Mouse (Mus musculus): ENCODE results near the gene Fat1. TPM values are rescaled to one million over a fixed set of nuclear protein-coding genes. Genes with fewer than 3 reads are reported as not detected.
A peak's percentile ranks its signal among the peaks of the same experiment; 100 is the strongest.

Gene Fat1
- polyA plus RNA-seq, 1 experiment from 2014 or later: 13.4 TPM

DNA sequence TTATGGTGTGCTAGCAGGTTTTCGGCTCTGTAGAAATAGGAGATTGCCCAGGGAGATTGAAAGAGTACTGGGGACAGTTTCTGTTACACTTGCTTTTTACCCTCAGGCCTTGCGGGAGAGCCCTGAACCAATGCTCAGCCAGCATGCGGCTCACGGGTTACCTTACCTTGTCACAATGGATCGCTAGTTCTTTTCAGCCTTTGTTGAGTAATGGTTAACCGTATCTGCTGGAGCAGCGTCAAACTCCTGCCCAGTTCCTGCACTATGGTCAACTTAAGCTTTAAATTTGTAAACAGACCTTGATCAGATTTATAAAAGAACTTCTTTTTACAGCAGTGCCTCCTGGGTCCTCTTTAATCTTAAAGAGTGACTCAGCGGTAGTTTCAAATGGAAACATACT, 80.6 kb downstream of the Fat1 start:
- H3K9ac ChIP-seq: no peak overlapping the region
- WGBS: 86% methylated on average over 8 of the region's 8 CpGs
- no peaks in the 10 kb centered on the region for H3K27me3 ChIP-seq (replicated peaks)
- H3K36me3 ChIP-seq: peaks cover 16% of the 10 kb centered on the region
- H3K4me2 ChIP-seq (replicated peaks): no peak overlapping the region
- no peak overlapping the region for H3K4me3 ChIP-seq (replicated peaks)
- no peaks in the 10 kb centered on the region for H3K9me3 ChIP-seq
- ATAC-seq: no peak
- no peaks in the 10 kb centered on the region for H3K4me1 ChIP-seq (replicated peaks)
- no peak overlapping the region for H3K27ac ChIP-seq

DNA sequence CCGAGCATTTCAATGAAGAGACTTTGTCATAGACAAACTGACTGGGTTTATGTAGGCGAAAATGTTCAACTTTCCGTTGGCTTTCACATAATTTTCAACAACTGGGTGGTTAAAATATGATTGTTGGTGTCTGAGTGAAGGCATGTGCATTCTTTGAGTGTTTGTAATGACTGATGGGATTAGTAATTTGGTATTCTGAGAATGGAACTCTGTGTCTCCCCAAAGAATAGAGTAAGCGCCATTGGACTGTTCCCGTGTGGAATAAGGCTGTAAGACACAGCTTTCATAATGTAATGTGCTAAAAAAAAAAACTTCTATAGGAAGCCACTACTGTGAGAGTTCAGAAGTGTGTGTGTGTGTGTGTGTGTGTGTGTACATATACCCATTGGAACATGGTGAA, 84.0 kb downstream of the Fat1 start:
- Histone ChIP-seq H3K36me3 (peaks cover 20% of the 10 kb centered on the region), H3K27ac (no peak overlapping the region)
- ATAC-seq: no peak

DNA sequence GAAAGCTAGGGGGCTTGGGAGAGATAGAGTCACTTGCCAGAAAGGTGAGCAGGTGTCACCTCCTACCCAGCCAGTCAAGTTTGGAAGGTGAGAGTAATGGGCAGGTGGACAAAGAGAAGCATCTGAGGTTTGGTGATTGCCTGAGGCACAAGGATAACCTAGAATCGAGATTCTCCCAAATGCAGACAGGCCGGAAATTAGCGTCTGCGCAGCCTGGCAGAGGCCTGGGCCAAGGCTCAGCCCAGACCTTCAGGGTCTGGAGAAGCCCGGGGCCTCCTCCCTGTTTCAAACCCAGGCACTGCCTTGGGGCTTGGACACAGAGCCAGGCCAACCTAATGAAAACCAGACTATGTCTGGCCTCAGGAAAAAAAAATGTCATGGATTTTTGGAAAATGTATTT, 85.9 kb downstream of the Fat1 start:
- 91% methylated on average over 5 of the region's 5 CpGs for WGBS
- H3K9me3 ChIP-seq: no peaks in the 10 kb centered on the region
- no peak overlapping the region for H3K9ac ChIP-seq
- ATAC-seq: no peak
- H3K36me3 ChIP-seq: peaks cover 39% of the 10 kb centered on the region
- no peak overlapping the region for H3K27ac ChIP-seq
- H3K4me3 ChIP-seq (replicated peaks): no peak overlapping the region
- H3K4me1 ChIP-seq (replicated peaks): no peaks in the 10 kb centered on the region
- no peaks in the 10 kb centered on the region for H3K27me3 ChIP-seq (replicated peaks)
- no peak overlapping the region for H3K4me2 ChIP-seq (replicated peaks)

More for the DNA sequence above, 84.0 kb downstream of the Fat1 start:
- Histone ChIP-seq H3K9me3 (no peaks in the 10 kb centered on the region), H3K9ac (no peak overlapping the region), H3K4me3 (replicated peaks) (no peak overlapping the region), H3K4me1 (replicated peaks) (no peaks in the 10 kb centered on the region), H3K27me3 (replicated peaks) (no peaks in the 10 kb centered on the region), H3K4me2 (replicated peaks) (no peak overlapping the region)
- WGBS: 73% methylated on average over 5 of the region's 5 CpGs

DNA sequence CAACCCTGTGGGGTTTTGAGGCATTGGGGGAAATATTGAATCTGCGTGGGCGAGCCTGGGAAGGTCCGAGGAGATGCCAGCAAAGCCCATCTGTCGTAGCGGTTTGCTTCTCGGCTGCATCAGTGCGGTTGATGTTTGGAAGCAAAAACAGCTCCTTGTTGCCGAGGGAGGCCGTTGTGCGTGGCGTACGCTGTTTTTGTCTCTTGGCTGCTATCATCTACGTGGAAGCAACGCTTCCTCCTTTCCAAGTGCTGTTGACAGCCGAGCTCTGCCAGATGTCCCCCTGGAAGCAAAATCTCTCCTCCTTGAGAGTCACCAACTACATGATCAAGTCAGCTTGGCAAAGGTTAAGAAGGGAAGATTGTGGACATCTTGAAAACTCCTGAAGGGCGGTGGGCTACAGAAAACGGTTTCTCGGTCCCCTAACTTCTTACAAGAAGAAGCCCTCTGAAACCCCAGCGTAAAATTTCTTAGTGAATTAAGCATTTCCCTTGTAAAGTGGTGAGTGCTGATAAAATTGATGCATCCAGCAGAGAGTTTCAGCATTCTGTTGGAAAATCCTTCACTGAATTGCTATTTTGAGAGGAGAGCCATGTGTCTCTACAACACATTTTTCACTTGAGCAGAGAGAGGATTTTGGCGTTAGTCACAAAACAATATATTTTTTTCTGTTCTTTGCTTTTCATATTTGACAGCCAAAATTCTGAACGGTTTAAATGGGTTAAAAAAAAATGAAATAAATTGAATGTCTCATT, 86.8 kb downstream of the Fat1 start:
- ATAC-seq: no peak
- peaks cover 45% of the 10 kb centered on the region for H3K36me3 ChIP-seq
- H3K9ac ChIP-seq: no peak overlapping the region
- no peaks in the 10 kb centered on the region for H3K27me3 ChIP-seq (replicated peaks)
- H3K4me1 ChIP-seq (replicated peaks): no peaks in the 10 kb centered on the region
- H3K9me3 ChIP-seq: no peaks in the 10 kb centered on the region
- H3K27ac ChIP-seq: no peak overlapping the region
- 85% methylated on average over 21 of the region's 21 CpGs for WGBS
- no peak overlapping the region for H3K4me3 ChIP-seq (replicated peaks)
- no peak overlapping the region for H3K4me2 ChIP-seq (replicated peaks)

DNA sequence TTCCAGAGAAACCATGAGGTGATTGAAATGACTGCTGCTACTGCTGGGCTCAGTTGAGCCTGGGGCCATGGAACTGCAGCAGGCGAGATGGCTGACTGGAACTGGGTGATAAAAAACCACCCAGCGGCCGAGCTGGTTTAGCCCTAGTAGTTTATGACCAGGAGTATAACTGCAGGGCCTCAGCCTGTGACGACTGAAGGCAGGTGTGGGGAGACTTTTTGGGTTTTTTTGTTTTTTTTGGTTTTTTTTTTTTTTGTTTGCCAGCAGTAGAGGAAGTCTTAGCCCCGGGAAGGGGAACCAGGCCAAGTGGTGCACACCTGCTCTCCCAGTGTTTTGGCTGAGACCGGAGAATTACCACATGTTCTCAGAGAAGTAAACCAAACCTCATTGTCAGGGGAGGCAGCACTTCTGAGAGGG, 92.8 kb downstream of the Fat1 start:
- WGBS: 72% methylated on average over 6 of the region's 6 CpGs
- Histone ChIP-seq H3K4me3 (replicated peaks) (no peak overlapping the region), H3K9me3 (no peaks in the 10 kb centered on the region), H3K9ac (no peak overlapping the region), H3K4me2 (replicated peaks) (no peak overlapping the region), H3K27me3 (replicated peaks) (no peaks in the 10 kb centered on the region), H3K27ac (no peak overlapping the region), H3K4me1 (replicated peaks) (no peaks in the 10 kb centered on the region), H3K36me3 (peaks cover 59% of the 10 kb centered on the region)
- no peak for ATAC-seq

DNA sequence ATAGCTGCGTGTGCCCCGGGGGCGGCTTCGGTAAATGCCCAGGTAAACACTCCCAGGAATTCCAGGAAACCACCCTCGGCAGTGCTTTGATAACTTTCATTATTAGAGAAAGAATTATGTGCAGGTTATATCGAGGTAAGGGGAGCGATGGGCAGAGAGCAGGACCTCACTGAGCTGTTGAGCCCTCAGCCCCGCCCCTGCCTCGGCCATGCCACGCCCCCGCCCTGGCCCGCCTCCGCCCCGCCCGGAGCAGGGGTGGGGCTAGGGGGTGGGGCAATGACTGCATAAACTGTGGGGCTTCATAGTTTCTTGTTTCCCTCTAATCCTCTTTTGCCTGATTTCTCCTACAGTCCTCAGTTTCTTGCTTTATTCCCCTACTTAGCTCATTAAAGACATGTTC, 103.1 kb downstream of the Fat1 start:
- H3K27ac ChIP-seq: no peak overlapping the region
- 80% methylated on average over 15 of the region's 15 CpGs for WGBS
- ATAC-seq: peak; percentile 59; the same call in 1 of the 2 replicates

DNA sequence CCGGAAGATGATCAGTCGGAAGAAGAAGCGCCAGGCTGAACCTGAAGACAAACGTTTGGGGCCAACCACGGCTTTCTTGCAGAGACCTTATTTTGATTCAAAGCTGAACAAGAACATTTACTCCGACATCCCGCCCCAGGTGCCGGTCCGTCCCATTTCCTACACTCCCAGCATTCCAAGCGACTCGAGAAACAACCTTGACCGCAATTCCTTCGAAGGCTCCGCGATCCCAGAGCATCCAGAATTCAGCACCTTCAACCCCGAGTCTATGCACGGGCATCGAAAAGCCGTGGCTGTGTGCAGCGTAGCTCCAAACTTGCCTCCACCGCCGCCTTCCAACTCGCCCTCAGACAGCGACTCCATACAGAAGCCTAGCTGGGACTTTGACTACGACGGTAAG, 108.9 kb downstream of the Fat1 start:
- no peak for ATAC-seq
- 96% methylated on average over 26 of the region's 26 CpGs for WGBS
- no peak overlapping the region for H3K4me2 ChIP-seq (replicated peaks)

More for the DNA sequence above, 103.1 kb downstream of the Fat1 start:
- H3K36me3 ChIP-seq: peaks cover 67% of the 10 kb centered on the region
- H3K9me3 ChIP-seq: no peaks in the 10 kb centered on the region
- no peak overlapping the region for H3K9ac ChIP-seq
- H3K4me3 ChIP-seq (replicated peaks): no peak overlapping the region
- H3K4me1 ChIP-seq (replicated peaks): no peaks in the 10 kb centered on the region
- no peaks in the 10 kb centered on the region for H3K27me3 ChIP-seq (replicated peaks)
- no peak overlapping the region for H3K4me2 ChIP-seq (replicated peaks)

DNA sequence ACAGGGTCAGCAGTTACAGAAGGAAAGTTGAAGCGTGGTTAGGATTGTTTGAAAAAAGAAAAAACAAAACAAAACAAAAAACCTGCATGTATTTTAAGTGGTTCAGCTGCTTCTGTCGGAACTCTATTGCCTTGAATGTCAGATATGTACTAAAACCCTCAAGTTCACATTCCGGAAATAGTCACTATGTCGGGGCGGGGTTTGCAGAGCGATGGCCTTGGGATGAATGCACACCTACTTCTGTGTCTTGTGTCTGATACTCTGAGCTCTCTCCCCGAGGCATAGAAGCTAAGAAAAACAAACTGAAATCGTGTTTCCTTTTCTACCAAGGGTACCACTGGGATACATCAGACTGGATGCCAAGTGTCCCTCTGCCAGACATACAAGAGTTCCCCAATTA, 115.2 kb downstream of the Fat1 start:
- no peaks in the 10 kb centered on the region for H3K4me1 ChIP-seq (replicated peaks)
- no peak overlapping the region for H3K27ac ChIP-seq
- H3K9ac ChIP-seq: no peak overlapping the region
- no peak overlapping the region for H3K4me2 ChIP-seq (replicated peaks)
- H3K4me3 ChIP-seq (replicated peaks): no peak overlapping the region
- no peaks in the 10 kb centered on the region for H3K27me3 ChIP-seq (replicated peaks)
- peaks cover 28% of the 10 kb centered on the region for H3K36me3 ChIP-seq
- 85% methylated on average over 8 of the region's 8 CpGs for WGBS
- no peak for ATAC-seq
- H3K9me3 ChIP-seq: no peaks in the 10 kb centered on the region

More for the DNA sequence above, 108.9 kb downstream of the Fat1 start:
- Histone ChIP-seq H3K4me3 (replicated peaks) (no peak overlapping the region), H3K9me3 (no peaks in the 10 kb centered on the region), H3K27me3 (replicated peaks) (no peaks in the 10 kb centered on the region), H3K9ac (no peak overlapping the region), H3K36me3 (peaks cover 56% of the 10 kb centered on the region), H3K4me1 (replicated peaks) (no peaks in the 10 kb centered on the region), H3K27ac (no peak overlapping the region)

DNA sequence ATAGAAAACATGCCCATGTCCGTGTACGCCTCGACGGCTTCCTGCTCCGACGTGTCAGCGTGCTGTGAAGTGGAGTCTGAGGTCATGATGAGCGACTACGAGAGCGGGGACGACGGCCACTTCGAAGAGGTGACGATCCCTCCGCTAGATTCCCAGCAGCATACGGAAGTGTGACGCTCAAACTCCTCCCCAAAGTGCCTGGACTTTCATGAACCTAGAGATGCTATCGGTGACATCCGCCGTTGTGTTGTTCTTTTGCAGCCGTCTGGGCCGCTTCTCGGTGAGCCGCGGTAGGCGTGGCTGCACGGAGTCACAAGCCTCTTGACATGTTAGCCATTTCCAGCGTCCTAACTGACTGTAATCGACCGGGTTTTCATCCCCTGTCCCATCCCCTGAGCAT, 116.0 kb downstream of the Fat1 start:
- H3K9me3 ChIP-seq: no peaks in the 10 kb centered on the region
- no peaks in the 10 kb centered on the region for H3K27me3 ChIP-seq (replicated peaks)
- no peaks in the 10 kb centered on the region for H3K4me1 ChIP-seq (replicated peaks)
- H3K4me2 ChIP-seq (replicated peaks): no peak overlapping the region
- no peak for ATAC-seq
- WGBS: 95% methylated on average over 30 of the region's 30 CpGs
- no peak overlapping the region for H3K27ac ChIP-seq
- H3K36me3 ChIP-seq: peaks cover 28% of the 10 kb centered on the region
- H3K4me3 ChIP-seq (replicated peaks): no peak overlapping the region
- no peak overlapping the region for H3K9ac ChIP-seq

DNA sequence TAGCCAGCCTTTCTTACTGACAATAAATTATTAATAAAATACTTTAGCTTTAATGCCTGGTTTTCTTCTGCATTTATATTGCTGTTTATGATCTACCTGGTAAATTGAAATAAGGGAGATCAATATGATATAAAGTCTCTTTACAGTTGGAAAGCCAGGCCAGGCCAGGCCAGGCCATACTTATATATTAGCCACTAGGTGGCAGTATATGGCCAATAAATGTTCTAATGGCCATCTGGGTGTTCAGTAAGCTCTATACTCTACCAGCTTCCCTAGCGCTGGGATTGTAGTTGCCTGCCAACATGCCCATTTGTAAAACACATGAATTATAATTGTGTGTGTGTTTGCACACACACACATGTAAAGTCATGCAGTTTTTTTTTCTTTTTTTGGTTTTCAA, 117.0 kb downstream of the Fat1 start:
- Histone ChIP-seq H3K4me3 (replicated peaks) (no peak overlapping the region), H3K4me1 (replicated peaks) (no peaks in the 10 kb centered on the region), H3K36me3 (peaks cover 23% of the 10 kb centered on the region), H3K27ac (no peak overlapping the region), H3K27me3 (replicated peaks) (no peaks in the 10 kb centered on the region), H3K9ac (no peak overlapping the region), H3K4me2 (replicated peaks) (no peak overlapping the region), H3K9me3 (no peaks in the 10 kb centered on the region)
- ATAC-seq: peak; percentile 56; the same call in 1 of the 2 replicates
- WGBS: 91% methylated on average over 1 of the region's 1 CpGs

DNA sequence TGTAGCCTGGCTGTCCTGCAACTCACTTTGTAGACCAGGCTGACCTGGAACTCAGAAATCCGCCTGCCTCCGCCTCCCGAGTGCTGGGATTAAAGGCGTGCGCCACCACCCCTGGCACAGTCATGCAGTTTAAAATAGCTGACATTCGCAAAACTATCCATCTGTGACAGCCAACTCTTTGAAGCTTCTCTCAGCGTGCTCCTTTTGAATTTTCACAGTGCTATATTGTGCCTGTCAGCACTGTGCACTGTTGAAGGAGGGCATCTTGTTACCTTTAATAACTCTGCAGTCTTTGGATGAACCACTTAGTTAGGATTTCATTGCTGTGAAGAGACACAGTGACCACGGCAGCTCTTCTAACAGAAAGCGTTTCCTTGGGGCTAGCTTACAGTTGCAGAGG, 117.4 kb downstream of the Fat1 start:
- no peaks in the 10 kb centered on the region for H3K27me3 ChIP-seq (replicated peaks)
- no peaks in the 10 kb centered on the region for H3K4me1 ChIP-seq (replicated peaks)
- no peak for ATAC-seq
- no peak overlapping the region for H3K4me3 ChIP-seq (replicated peaks)
- no peak overlapping the region for H3K4me2 ChIP-seq (replicated peaks)
- peaks cover 23% of the 10 kb centered on the region for H3K36me3 ChIP-seq
- H3K9ac ChIP-seq: no peak overlapping the region
- 90% methylated on average over 9 of the region's 9 CpGs for WGBS
- no peaks in the 10 kb centered on the region for H3K9me3 ChIP-seq
- H3K27ac ChIP-seq: no peak overlapping the region

DNA sequence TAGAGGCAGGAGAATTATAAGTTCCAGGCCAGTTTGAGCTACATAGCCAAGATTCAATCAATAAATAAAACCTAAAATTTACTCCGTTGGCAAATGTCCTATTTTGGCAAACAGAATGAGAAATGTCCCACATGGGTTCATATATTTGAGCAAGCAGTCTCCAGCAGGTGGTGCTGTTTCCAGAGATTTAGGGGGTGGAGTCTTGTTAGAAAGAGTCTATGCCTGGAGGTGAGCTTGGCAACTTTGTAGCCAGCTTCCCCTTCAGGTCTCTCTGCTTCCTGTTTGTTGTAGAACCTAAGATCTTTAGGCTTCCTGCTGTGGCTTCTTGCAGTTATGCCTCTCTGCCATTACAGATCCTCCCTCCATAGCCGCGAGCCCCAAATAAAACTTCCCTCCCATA, 120.3 kb downstream of the Fat1 start:
- Histone ChIP-seq H3K36me3 (peaks cover 18% of the 10 kb centered on the region), H3K4me1 (replicated peaks) (no peaks in the 10 kb centered on the region), H3K9me3 (no peaks in the 10 kb centered on the region), H3K4me3 (replicated peaks) (no peak overlapping the region), H3K9ac (no peak overlapping the region), H3K4me2 (replicated peaks) (no peak overlapping the region), H3K27me3 (replicated peaks) (no peaks in the 10 kb centered on the region), H3K27ac (no peak overlapping the region)
- no peak for ATAC-seq
- 92% methylated on average over 3 of the region's 3 CpGs for WGBS

DNA sequence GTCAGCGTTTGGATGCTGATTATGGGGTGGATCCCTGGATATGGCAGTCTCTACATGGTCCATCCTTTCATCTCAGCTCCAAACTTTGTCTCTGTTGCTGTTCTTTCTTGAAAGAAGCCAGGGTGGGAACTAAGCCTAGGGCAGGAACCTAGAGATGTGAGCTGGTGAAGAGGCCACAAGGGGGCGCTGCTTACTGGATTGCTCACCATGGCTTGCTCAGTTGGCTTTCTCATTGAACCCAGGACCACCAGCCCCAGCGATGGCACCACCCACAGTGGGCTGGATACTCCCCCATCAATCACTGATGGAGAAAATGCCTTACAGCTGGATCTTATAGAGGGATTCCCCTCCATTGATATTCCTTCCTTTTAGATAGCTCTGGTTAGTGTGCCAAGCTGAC, 121.6 kb downstream of the Fat1 start:
- no peaks in the 10 kb centered on the region for H3K4me1 ChIP-seq (replicated peaks)
- H3K9ac ChIP-seq: no peak overlapping the region
- H3K9me3 ChIP-seq: no peaks in the 10 kb centered on the region
- H3K4me2 ChIP-seq (replicated peaks): no peak overlapping the region
- H3K4me3 ChIP-seq (replicated peaks): no peak overlapping the region
- WGBS: 38% methylated on average over 3 of the region's 3 CpGs
- H3K27ac ChIP-seq: no peak overlapping the region
- 0 out of 2 replicates have a peak, but pooled peaks cover 10% of the 10 kb centered on the region for H3K36me3 ChIP-seq
- no peak for ATAC-seq
- H3K27me3 ChIP-seq (replicated peaks): no peaks in the 10 kb centered on the region

Data from intestine, embryonic 15.5 days (tissue).